Mouse (Mus musculus): Measurements from ENCODE around the gene Vps13d. TPM values are rescaled to one million over a fixed set of nuclear protein-coding genes. Genes with fewer than 3 reads are reported as not detected.
A peak's percentile ranks its signal among the peaks of the same experiment; 100 is the strongest.

The Vps13d gene
- total RNA-seq, 2 experiments from 2014 or later: 67.7 to 68.9 TPM

GRCm38 (mm10) chr4:145147006-145147961 lies 47.5 kb downstream of the Vps13d start:
- DNase-seq: peak; percentile 21

GRCm38 (mm10) chr4:145143533-145143932 lies 51.3 kb downstream of the Vps13d start:
- no peak for DNase-seq

- DNase-seq: no peak
Observed at GRCm38 (mm10) chr4:145136705-145137104, 58.1 kb downstream of the Vps13d start.

GRCm38 (mm10) chr4:145135473-145135872 lies 59.3 kb downstream of the Vps13d start:
- no peak for DNase-seq

GRCm38 (mm10) chr4:145130772-145131171 lies 64.0 kb downstream of the Vps13d start:
- DNase-seq: no peak

- DNase-seq: peak; percentile 58
Observed at GRCm38 (mm10) chr4:145129956-145130548, 64.8 kb downstream of the Vps13d start.

- no peak for DNase-seq
Observed at GRCm38 (mm10) chr4:145125463-145126220, 69.2 kb downstream of the Vps13d start.

- DNase-seq: no peak
Observed at GRCm38 (mm10) chr4:145124419-145124818, 70.4 kb downstream of the Vps13d start.

GRCm38 (mm10) chr4:145111641-145112040 lies 83.2 kb downstream of the Vps13d start:
- DNase-seq: no peak

GRCm38 (mm10) chr4:145110736-145111135 lies 84.1 kb downstream of the Vps13d start:
- DNase-seq: no peak

- DNase-seq: no peak
Observed at GRCm38 (mm10) chr4:145106796-145107195, 88.0 kb downstream of the Vps13d start.

GRCm38 (mm10) chr4:145105319-145105718 lies 89.5 kb downstream of the Vps13d start:
- DNase-seq: no peak

GRCm38 (mm10) chr4:145104917-145105316 lies 89.9 kb downstream of the Vps13d start:
- DNase-seq: no peak

- no peak for DNase-seq
Observed at GRCm38 (mm10) chr4:145103617-145104016, 91.2 kb downstream of the Vps13d start.

- no peak for DNase-seq
Observed at GRCm38 (mm10) chr4:145101823-145102718, 92.7 kb downstream of the Vps13d start.

- DNase-seq: no peak
Observed at GRCm38 (mm10) chr4:145099853-145100252, 95.0 kb downstream of the Vps13d start.

GRCm38 (mm10) chr4:145099344-145099743 lies 95.5 kb downstream of the Vps13d start:
- DNase-seq: no peak

GRCm38 (mm10) chr4:145097974-145098373 lies 96.8 kb downstream of the Vps13d start:
- no peak for DNase-seq

- no peak for DNase-seq
Observed at GRCm38 (mm10) chr4:145096481-145097039, 98.2 kb downstream of the Vps13d start.

- DNase-seq: no peak
Observed at GRCm38 (mm10) chr4:145086509-145086908, 108.3 kb downstream of the Vps13d start.

GRCm38 (mm10) chr4:145079324-145079723 lies 115.5 kb downstream of the Vps13d start:
- DNase-seq: no peak

GRCm38 (mm10) chr4:145074276-145074675 lies 120.5 kb downstream of the Vps13d start:
- DNase-seq: no peak

All from heart, postnatal 4 days (tissue).